Mouse (Mus musculus) left cerebral cortex, postnatal 36 days (tissue): ENCODE results near the gene Gucy2g. TPM values are rescaled to one million over a fixed set of nuclear protein-coding genes. Genes with fewer than 3 reads are reported as not detected.

Experiments used
- DNase-seq, 2 experiments: peaks; one replicate each; pipeline ENCODE4 v3.0.0; 2021 to 2022; ENCODE audit warnings: low spot score in 2 of 2, mixed read lengths in 1 of 2
- intact Hi-C: fragments of 180-260 bp; cut with DNase I; formaldehyde crosslinking; loops from one replicate; pipeline ENCODE4 v1.15.1; 2025
- total RNA-seq, 2 experiments: library from RNA; stranded (reverse); gene quantifications; 2 replicates each; pipeline ENCODE4 v1.2.3; 2021

Gucy2g gene
- 1 to 10 TPM; 2.6 to 3.6 TPM for total RNA-seq

- no peak for DNase-seq
- intact Hi-C loops = no loop called here
Observed at GRCm38 (mm10) chr19:55241186-55241645, at the start of gene Gucy2g. Gene Gucy2g (minus strand): TSS chr19:55241236.

- DNase-seq = no peak
- intact Hi-C loops = no loop called here
Observed at GRCm38 (mm10) chr19:55288974-55289373, 47.9 kb upstream of the Gucy2g start.

- intact Hi-C loops = no loop called here
- DNase-seq = no peak
Observed at GRCm38 (mm10) chr19:55286034-55286433, 45.0 kb upstream of the Gucy2g start.

GRCm38 (mm10) chr19:55284093-55284492 lies 43.1 kb upstream of the Gucy2g start:
- intact Hi-C loops = no loop called here
- DNase-seq = no peak

GRCm38 (mm10) chr19:55276770-55277169 lies 35.7 kb upstream of the Gucy2g start:
- intact Hi-C loops = no loop called here
- DNase-seq = no peak

GRCm38 (mm10) chr19:55276100-55276499 lies 35.1 kb upstream of the Gucy2g start:
- intact Hi-C loops = no loop called here
- no peak for DNase-seq

- intact Hi-C loops = no loop called here
- no peak for DNase-seq
Observed at GRCm38 (mm10) chr19:55273340-55273739, 32.3 kb upstream of the Gucy2g start.

GRCm38 (mm10) chr19:55271448-55271847 lies 30.4 kb upstream of the Gucy2g start:
- intact Hi-C loops = no loop called here
- no peak for DNase-seq

GRCm38 (mm10) chr19:55269051-55269450 lies 28.0 kb upstream of the Gucy2g start:
- DNase-seq = no peak
- intact Hi-C loops = no loop called here

GRCm38 (mm10) chr19:55268150-55268549 lies 27.1 kb upstream of the Gucy2g start:
- intact Hi-C loops = no loop called here
- no peak for DNase-seq

- intact Hi-C loops = no loop called here
Observed at GRCm38 (mm10) chr19:55266786-55267185, 25.8 kb upstream of the Gucy2g start.

GRCm38 (mm10) chr19:55265269-55265668 lies 24.2 kb upstream of the Gucy2g start:
- DNase-seq = no peak
- intact Hi-C loops = no loop called here

More at GRCm38 (mm10) chr19:55266786-55267185, 25.8 kb upstream of the Gucy2g start:
- no peak for DNase-seq

- intact Hi-C loops = no loop called here
- no peak for DNase-seq
Observed at GRCm38 (mm10) chr19:55260389-55261184, 19.6 kb upstream of the Gucy2g start.

- DNase-seq = no peak
- intact Hi-C loops = loop anchor here (5.0 kb wide), 1 partner anchor 34 kb away; no protein-coding TSS in a partner anchor
Observed at GRCm38 (mm10) chr19:55258514-55258913, 17.5 kb upstream of the Gucy2g start.

GRCm38 (mm10) chr19:55257656-55258375 lies 16.8 kb upstream of the Gucy2g start:
- intact Hi-C loops = loop anchor here (5.0 kb wide), 1 partner anchor 34 kb away; no protein-coding TSS in a partner anchor
- no peak for DNase-seq

GRCm38 (mm10) chr19:55256156-55256555 lies 15.1 kb upstream of the Gucy2g start:
- intact Hi-C loops = loop anchor here (5.0 kb wide), 1 partner anchor 36 kb away; no protein-coding TSS in a partner anchor
- DNase-seq = peak; percentile 23 to 43

GRCm38 (mm10) chr19:55254513-55255016 lies 13.5 kb upstream of the Gucy2g start:
- intact Hi-C loops = loop anchor here (2.0 to 5.0 kb wide), 2 partner anchors 36 to 38 kb away; no protein-coding TSS in a partner anchor

GRCm38 (mm10) chr19:55253570-55254441 lies 12.8 kb upstream of the Gucy2g start:
- peak; percentile 63 to 64 for DNase-seq
- intact Hi-C loops = loop anchor here (2.0 kb wide), 1 partner anchor 35 kb away; no protein-coding TSS in a partner anchor

More at GRCm38 (mm10) chr19:55254513-55255016, 13.5 kb upstream of the Gucy2g start:
- no peak for DNase-seq

- intact Hi-C loops = no loop called here
- DNase-seq = no peak
Observed at GRCm38 (mm10) chr19:55253239-55253569, 12.2 kb upstream of the Gucy2g start.
